Mouse (Mus musculus) lung, postnatal 4 days (tissue): ENCODE data around the gene Prep.
"Not testable (repeated sequence)": the region's sequence is repeated elsewhere in the genome, so short reads cannot be mapped to it uniquely, and the experiment has no call there.

ENCODE experiments used
- DNase-seq, 2 experiments: peaks; one replicate each; pipeline ENCODE4 v3.0.0; 2021

The Prep gene

GRCm38 (mm10) chr10:45076585-45076984 is 9.6 kb downstream of the Prep start:
- DNase-seq = no peak

GRCm38 (mm10) chr10:45077353-45077752 is 10.3 kb downstream of the Prep start:
- DNase-seq = no peak

DNA sequence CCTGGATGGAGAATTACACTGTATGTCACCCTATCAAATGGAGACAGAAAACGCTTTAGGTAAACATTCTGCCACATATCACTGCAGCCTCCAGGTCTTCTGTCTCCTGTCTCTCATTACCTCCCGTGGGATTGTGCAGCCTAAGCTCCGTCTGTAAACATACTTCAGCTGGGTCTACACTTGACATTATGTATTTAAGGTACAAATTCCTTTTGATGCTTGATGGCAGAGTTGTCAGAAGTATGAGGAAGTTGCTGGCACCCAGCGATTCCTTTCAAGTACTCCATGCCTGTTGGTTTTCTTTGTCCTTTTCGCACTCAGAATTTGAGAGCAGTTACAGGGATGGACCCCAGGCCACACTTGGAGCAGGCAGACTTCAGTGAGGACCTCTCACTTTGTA is 12.8 kb downstream of the Prep start:
- DNase-seq = peak in 1 of 2 experiments; percentile 60

DNA sequence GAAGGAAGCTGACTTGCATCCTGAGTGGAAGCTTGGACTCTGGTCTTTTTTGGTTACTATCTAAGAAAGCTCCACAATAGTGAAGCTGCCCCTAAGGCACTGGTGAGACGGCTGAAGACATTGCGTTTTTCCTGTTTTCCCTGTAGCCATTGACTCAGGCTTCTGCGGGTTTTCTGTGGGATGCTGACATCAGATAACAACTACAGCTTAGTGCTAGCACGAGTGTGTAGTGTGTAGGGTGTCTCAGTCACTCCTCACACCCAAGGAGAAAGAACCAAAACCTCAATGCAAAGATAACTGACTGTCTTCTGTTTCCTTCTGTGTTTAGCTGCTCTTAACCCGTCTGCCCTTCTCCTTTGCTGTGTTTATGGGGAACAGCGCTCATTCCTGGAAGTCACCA is 13.5 kb downstream of the Prep start:
- DNase-seq = no peak

DNA sequence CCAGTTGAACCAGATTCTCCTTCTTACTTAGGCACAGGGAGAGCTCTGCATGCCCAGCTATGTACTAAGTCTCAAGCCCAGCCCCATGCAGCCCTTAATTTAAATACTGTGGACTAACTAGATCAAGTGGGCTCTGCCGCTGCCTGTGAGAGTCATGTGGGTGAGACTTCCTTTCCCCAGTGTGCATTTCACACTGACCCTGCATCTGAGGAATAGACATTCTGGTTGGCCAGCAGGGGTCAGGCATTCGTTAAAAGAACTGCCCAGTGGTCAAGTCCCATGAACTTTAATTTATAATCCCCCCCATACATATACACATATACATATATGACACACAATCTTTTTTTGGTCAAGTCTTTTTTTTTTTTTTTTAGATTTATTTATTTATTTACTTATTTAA is 15.7 kb downstream of the Prep start:
- DNase-seq = peak; percentile 33 to 50

DNA sequence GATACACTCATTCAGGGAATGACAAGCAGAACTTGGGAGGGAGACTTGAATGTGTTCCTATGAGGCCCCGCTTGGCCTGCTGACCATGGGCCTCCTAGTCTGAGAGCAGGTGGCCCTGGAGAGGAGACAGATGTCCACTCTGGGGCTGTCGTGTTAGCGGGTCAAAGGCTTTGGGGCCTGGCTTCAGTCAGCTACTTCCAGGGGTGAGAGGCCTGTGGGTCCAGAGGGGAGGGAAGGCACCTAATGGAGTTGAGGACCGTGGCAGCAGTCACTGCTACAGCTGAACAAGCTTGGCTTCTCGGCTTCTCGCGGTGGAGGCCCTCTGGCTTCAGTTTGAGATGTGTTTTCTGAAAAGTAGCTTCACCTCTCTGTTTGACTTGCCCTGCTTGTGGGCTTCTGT is 17.0 kb downstream of the Prep start:
- not testable (repeated sequence) for DNase-seq

GRCm38 (mm10) chr10:45084471-45084870 is 17.5 kb downstream of the Prep start:
- DNase-seq = no peak

- no peak for DNase-seq
These were observed 18.3 kb downstream of the Prep start for GRCm38 (mm10) chr10:45085315-45085714.

DNA sequence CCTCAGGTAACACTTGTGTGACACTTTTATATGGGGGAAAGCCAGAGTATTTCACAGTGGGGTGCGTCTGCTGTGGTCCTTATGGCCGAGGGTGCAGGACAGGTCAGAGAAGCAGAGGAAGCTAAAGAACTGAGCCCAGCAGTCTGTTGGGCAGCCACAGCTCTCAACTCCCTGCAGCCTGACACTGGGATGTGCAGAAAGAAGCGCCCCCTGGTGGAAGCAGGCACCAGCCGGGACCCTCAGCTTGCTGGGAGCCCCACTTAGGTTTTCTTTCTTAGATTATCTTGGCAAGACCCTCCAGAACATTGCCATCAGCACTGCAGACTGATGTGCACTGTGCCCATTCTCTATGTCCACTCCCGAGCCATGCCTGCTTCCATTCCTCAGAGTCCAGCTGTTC is 19.6 kb downstream of the Prep start:
- peak in 1 of 2 experiments; percentile 51 for DNase-seq

- DNase-seq = peak in 1 of 2 experiments; percentile 44
These were observed 24.6 kb downstream of the Prep start for GRCm38 (mm10) chr10:45091462-45092079.

DNA sequence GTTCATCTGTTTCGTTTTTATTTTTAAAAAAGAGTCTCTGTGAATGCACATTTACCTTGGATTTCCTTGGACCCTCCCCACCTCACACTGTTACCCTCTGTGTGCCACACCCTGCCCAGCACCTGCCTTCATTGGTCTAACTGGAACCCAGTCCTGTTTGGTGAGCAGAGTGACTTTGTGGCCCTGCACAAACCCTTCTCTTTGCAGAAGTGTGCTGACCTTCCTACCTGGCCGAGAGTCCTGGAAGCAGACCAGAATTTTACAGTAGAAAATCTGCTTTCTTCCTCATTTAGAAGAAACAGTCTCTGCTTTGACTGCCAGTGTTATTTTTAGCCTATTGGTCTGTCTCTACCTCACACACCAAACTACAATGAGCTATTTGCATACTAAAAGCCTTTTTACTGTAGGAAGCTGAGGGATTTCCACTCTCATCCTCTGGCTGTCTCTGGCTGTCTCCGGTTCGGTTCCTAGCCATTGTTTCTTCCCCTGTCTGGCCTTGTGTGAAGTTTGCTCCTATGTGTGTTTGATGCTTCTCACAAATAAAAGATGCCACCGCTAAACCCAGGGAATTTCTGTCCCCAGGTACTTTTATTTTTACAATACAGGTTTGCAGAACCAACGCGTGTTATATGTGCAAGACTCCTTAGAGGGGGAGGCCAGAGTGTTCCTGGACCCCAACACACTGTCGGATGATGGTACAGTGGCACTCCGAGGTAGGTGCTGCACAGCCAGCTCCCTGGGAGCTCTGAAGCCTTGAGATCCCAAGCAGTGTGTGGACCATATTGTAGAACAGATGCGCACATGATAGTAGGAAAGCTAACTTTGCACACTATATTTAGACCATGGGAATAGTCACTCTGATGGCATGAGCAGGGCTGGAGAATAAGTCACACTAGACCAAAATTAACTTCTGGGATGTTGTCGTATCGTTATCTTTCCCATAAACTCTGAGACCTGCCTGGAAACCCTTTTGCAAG is 25.4 kb downstream of the Prep start:
- no peak for DNase-seq

- peak in 1 of 2 experiments; percentile 43 for DNase-seq
These were observed 31.7 kb downstream of the Prep start for GRCm38 (mm10) chr10:45098751-45099150.

DNA sequence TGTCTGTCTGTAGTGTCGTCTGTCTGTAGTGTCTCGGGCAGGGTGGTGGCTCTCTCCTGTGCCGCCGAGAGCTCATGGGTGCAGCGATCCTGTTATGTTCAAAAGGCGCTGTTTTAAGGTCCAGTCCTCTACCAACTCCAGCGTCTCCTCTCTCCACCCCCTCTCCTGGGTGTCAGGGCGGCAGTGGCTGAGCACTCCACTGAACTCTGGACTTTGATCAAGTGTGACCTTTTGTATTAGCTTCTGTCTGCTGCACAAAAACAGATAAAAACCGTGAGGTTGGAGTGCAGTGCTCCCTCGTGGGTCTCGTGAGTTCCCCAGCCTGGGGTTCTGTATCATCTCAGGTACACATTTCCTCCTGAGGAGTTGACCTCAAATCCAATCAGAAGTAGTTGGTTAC is 33.5 kb downstream of the Prep start:
- DNase-seq = no peak

DNA sequence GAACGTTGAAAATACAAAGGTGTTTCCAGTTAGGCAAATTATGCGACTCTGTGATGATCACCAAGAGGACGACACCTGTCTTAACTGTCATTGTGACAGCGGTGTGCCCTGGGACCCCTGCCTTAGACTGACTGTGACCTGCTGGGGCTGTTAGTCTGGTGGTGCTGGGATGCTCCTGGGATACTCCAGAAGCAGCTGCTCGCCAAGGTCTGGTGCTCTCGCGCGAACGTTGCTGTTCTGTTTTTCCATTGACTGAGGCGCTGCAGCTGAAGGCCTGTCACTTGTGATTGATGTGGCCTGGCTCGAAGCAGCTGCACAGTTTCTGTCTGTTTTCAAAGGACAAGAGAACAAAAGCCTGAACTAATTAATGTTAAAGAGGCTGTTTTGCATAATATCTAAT is 36.2 kb downstream of the Prep start:
- peak in 1 of 2 experiments; percentile 36 for DNase-seq

- peak in 1 of 2 experiments; percentile 21 for DNase-seq
These were observed 37.1 kb downstream of the Prep start for GRCm38 (mm10) chr10:45104098-45104497.

DNA sequence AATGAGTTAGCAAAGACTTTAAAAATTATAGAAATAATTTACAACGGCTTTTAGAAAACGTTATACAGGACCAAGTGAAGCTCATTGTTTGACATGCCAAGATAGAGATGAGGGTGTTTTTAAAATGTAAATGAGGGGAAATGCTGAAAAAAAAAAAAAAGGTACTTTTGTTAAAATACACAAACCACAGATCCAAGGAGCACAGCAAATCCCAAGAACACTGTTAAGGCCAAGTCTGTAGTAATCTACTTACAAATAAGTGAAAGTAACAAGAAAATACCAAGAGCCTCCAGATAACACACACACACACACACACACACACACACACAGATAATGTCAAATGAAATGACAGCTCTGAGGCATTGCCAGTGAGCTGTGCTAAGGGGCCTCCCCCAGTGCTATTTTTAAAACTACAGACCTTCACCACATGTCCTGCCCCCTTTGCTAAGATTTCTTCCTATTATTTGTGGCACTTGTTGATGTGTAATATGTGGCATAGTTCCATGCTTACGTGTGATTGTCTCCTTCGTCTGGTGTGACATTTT is 37.6 kb downstream of the Prep start:
- DNase-seq = no peak

DNA sequence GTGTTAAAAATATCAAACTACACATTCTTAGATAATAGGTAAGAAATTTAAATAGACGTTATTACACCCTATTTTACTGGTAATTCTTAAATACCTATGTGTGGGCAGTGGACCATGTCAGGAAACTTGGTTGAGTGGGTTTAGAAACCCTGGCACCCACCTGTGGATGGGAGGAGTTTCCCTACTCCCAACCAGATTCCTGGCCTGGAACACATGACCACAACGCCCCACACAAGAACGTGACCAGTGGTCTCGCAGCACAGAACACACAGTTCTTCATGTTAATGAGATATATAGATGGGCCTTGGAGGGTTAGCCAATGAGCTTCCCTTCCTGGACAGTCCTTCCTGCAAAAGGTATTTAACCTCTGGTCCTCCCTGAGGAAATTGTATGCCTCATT is 39.5 kb downstream of the Prep start:
- no peak for DNase-seq

DNA sequence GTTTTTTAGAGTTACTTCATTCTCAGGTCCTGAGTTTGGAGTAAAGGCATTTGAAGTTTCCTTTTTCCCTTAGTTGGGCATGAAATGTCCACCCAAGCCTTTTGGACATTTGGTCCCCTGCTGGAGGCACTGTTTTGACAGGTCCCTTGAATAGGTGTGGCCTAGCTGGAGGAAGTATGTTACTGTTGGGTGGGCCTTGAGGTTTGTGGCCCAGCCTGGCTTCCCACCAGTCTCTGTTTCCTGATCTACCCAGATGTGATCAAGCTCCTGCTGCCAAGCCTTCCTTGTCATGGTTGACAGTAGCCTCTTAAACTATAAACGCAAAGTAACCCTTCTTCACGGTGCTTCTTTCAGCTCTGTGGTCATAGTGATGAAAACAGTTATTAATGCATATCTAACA is 40.3 kb downstream of the Prep start:
- DNase-seq = no peak

DNA sequence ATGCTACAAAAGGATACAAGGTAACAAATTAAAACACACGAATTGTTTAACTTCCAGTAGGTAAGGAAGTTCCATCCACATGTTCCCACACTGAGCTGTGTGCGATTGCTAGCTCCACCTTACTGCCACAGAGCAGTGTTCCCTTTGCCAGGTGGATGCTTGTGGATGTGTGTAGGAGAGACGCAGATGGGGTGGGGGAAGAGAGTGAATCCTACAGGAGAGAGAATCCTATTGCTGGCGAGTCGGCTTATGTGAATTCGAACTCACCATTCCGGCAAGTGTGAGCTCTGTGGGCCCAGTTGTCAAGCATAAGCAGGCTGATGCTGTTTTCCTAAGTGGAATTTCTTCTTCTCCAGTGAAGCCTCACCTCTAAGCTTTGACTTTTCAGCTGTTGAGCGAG is 42.0 kb downstream of the Prep start:
- no peak for DNase-seq

- DNase-seq = no peak
These were observed 43.0 kb downstream of the Prep start for GRCm38 (mm10) chr10:45109974-45110373.

- no peak for DNase-seq
These were observed 45.9 kb downstream of the Prep start for GRCm38 (mm10) chr10:45112927-45113326.

DNA sequence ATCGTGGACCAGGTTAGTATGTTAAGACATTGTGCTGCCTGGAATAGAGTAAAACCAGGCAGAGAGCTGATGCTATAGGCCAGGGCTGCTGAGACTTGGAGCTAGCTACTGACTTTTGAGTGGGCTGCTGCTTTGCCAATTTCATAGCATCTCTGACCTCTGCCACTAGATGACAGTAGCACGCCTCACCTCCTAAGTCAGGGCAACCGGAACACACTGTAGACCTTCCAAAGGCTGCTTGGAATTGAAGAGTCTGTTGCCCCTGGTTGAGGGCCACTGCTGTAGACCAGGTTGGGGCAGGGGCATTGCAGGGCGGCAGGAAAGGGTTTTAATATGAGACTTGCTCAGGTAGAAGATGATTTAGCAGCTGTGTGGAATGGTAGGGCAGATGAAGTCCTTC is 47.5 kb downstream of the Prep start:
- peak in 1 of 2 experiments; percentile 14 for DNase-seq

DNA sequence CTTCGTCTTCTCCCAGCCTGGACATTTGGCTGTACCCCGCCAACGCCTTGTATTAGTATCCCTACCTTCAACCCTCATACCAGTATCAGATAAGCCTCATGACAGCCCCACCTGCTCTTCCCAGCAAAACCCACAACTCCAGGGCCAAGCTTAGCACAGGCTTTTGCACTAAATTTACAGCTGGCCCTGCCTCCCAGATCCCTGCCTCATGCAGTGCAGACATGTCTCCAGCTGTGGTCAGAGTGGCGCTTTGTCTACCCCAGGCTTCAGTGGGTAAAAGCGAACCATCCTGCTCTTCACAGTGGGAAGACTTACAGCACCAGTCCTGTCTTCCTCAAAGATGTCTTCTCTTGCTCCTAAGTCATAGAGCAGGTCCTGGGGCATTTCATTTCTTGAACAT is 49.8 kb downstream of the Prep start:
- no peak for DNase-seq

DNA sequence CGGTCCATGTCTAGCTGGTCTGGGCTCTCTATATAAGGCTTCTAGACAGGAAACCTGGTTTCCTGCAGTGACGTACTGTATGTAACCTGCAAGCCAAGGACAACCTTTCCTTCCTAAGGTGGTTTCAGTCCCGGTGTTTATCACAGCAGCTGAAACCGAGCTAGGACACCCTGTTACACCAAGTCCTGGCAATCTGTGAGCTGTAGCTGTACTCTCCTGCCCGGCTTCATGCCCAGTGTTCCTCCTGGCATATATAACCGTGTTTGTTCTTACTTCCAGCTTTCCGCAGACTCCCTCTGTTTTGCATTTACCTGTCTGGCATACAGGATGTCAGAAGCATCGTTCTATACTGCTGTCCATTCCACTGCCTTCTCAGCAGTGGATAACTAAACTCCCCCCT is 51.4 kb downstream of the Prep start:
- DNase-seq = no peak
